Mouse (Mus musculus) layer of hippocampus, adult 9-11 months (tissue): ENCODE measurements around the gene Spag9.

ENCODE experiments used
- DNase-seq: peaks from one replicate; pipeline ENCODE4 v3.0.0; 2022

Gene Spag9

DNA sequence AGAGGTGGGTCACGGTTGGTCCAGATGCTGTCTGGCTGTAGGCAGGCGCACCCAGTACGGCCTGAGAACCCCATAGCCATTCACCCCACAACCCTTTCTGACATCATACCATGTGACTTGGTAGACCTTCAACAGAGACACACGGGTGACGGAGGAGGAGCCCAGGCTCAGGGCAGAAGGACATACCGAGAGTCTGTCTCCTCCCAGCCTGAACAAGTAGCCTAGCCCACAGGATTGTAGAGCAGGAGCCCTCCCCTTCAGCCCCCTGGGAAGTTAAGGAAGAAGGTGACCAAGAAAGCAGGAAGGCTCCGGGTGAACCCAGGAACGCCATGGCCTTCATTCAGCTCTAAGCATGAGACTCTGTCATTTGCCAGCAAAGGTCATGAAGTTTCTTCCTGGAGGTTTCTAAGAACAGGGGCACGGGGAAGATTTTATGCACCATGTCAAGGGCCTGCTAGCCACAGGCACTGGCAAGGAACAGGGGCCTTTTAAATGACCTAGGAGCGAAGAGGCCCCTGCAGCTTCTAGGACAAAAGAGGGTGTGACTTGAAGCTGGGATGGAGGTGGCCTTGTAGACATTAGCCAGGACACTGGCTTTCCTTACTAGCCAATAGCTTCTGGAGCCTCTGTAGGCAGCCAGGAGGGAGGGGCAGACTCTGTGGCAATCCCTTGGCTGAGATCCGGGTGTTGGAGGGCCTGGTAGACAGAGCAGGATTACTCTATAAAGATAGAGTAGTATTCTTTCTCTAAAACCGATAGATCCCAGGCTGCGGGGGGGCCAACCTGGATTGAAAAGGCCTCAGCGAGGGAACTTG is 163.4 kb downstream of the Spag9 start:
- DNase-seq = no peak

DNA sequence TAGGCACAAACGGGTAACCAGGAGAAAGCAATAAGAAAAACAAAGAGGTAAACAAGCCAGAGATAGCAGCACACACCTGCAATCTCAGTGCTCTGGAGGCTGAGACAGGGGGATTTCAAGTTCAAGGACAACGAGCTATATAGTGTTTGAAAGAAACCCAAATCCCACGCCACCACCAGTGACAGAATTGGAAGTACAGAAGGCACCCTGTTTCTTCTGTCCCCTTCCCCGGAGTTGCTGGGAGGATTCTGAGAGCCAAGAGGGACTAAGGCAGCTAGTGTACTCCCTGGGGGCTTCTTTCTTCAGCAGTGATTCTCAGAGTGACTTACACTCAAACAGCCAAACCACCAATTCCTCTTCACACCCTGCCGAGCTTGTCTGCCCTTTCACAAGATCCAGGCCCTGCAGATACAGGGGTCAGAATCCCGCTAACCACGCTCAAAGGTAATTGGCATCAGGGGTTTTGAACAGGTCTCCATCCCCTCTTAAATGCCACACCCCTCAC is 164.1 kb downstream of the Spag9 start:
- no peak for DNase-seq

DNA sequence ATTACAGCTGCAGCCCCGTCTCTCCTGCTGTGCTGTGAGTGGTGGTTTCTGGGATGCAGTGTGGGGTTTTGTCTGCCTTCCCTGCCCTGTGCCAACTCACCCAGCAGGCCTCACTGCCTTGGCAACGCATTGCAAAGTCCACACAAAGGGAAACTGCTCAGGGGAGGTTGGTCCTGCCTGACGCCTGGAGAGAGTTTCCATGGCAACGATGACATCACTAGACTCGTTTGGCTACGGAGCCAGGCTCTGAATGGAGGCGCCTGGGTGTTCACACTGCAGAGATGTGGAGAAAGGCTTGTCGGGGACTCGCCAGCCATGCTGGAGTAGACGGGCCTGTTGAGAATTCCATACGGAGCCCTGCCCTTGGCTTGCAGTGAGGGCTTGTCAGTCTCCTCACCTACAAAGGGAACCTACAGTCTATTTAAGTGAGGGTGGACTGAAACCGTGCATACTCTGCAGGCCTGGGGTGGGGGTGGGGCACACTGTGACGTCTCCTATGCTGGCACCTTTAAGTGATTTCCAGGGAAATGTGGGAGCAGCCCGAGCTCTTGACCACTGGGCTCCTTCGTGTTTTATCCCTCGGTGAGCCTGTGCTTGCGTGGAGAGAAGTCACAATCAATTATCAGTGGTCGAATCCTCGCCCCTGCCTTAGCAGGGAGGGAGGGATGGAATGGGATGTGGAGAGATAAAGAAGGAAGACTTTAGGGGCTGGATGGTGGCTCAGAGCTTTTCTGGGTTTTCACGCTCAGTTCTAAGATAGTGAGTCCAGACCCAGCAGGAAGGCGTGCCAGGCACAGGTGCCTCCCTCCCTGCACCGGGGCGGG is 164.8 kb downstream of the Spag9 start:
- DNase-seq = peak; percentile 98

DNA sequence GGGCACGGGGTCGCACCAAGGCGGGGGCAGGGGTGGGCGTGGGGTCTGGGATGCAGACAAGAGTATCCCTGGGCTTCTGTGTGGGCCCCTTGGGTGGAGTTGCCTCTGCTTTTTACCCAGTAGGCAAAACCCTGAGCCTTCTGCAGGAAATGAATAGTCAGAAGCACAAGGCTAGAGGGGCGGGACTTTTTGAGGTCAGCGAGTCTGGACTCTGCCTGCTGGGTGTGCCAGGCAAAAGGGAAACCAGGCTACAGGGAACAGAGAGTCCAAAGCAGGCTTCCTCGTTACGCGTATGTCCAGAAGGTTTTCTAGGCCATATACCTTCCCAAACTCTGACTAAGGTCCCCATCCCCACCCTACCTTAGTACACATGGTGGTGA is 165.4 kb downstream of the Spag9 start:
- peak; percentile 52 for DNase-seq

DNA sequence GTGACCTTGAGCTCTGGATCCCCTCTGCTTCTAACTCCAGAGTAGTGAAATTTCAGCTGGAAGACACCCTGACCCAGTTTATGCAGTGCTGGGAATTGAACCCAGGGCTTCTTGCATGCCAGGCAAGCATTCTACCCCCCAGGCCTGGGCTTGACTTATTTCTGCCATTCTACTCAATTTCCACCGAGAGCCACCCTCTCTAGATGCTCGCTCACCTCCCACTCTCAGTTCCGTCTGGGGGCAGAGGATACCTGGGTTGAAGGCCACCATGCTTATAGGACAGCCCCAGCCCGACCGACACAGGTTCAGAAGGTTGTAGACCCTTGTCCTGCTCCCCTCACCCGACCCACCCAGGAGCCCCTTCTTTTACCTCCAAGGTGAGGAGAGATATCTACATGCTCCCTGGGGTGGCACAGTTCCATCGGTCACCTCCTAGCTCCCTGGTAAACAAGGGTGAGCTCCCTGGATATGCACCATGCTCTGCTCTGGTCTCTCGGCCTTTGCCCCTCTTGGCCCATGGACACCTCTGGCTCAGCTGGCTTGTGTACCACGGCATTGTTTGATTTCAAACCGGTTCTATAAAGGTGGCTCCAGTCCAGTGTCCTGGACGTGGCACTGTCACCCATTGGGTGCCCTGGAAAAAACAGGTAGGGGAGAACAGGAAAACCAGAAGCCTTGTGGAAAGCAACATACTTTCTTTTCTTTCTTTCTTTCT is 166.1 kb downstream of the Spag9 start:
- DNase-seq = no peak

DNA sequence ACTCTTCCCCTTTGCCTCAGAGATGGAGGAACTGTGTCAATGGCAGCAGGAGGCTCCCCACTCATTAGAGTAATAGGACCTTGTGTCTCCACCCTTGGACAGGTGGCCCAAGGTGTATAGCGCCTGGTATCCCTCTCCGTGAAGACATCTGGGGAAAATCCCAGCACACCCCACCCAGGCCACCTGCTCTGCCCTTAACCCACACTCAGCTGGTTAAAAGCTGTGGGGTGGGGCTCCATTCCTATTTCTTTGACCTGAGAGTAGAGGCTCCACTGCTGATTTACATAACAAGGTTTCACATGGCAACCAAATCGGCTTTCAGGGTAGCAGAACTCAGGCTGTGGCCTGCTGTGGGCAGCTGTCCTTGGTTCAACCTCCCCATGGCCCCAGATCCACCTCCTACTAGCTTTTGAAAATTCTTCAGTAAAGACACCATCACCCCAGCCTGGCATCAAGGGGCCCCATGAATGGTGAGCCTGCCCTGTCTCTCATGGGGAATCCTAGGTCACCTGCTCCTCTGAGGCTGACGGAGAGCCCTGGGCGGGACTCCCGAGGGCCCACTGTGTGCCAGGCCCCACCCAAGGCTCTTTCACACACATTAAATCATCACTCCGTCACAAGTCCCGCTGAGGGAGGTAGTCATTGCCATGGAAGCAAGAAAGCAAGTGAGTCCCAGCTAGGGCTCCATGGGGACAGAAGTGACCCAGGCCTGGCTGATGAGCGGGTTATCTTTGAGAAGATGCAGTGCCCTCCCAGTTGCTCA is 167.3 kb downstream of the Spag9 start:
- no peak for DNase-seq

DNA sequence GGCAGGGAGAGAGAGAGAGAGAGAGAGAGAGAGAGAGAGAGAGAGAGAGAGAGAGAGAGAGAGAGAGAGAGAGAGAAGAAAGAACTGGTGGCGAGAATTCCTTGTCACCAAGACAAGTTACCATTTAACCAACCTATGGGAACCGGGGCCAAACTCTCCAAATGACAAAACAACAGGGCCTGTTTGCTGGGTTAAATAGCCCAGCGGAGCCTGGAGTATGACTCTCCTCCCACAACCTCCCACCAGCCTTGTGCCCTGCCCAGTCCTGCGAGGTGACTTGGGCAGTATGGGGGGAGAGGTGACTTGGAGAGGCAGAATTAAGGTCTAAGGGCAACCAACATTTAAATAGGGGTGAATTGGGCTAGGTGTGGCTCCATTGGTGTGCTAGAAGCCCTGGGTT is 169.9 kb downstream of the Spag9 start:
- DNase-seq = no peak

DNA sequence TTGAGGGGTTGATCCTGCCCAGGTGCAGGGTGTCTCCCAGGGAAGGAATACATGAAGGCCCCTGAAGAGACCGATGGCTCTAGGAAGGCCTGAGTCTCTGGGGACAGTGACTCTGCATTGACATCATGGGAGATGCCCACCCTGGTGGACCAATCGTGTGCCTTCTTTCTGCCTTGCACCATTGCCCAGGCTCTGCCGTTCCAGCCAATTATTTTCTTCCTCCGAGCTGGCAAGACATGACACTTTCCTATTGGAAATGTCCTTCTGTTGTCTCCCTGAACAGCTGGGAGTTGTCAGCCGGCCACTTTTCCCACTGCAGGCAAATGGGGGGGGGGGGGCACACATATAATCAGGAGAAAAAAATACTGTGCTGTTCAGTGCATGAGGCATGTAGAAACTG is 172.3 kb downstream of the Spag9 start:
- DNase-seq = no peak

DNA sequence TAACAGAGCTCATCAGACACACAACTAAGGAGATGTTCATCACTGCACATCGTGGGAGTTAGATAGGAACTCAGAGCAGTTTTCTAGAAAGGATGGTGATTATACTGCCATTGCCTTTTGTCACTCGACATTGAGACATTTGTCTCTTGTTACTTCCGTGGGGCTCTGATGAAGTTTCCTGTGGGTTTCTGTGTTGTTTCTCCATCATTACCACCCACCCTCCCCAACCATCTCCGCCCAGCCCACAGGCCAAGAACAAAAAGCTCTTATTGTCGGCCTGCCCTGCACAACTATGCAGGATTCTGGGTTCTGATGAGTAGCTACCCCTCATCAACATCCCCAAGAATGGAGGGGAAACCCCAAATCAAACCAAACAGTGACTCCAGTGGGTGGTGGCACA is 173.7 kb downstream of the Spag9 start:
- no peak for DNase-seq

DNA sequence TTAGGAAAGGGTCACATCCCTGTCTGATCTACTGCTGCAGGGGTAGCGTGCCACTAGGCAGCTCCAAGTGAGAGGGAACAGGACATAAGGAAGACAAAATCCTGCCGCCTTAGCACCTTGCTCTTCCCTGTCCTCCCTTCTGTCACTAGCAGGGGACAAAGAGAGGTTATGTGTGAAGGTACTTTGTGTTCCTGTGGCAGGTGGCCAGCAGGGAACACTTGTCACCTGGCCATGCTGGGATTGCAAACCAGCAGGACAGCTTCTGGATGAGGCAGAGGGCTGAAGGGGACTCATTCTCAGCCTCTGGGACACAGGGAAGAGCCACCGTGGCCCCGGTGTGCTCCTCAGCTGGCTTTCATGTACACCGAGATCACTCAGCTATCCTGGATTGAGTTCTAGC is 175.8 kb downstream of the Spag9 start:
- no peak for DNase-seq

DNA sequence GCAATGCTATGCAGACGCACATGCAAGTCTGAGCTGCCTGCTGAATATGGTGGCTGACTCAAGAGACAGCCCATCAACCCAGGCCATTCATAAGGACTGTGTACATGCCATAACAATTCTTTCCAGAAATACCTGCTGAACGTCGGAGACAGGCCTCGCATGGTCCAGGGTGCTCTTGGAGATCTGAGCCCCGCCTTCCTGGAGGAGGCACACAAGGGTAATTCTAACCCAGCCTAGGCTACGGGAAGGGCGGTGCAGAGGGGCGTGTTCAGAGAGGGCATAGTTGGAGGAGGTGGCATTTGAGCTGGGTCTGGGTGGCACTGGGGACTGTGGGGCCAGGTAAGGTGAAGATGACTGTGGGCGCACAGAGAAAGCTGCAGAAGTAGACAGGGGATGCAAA is 176.3 kb downstream of the Spag9 start:
- no peak for DNase-seq

DNA sequence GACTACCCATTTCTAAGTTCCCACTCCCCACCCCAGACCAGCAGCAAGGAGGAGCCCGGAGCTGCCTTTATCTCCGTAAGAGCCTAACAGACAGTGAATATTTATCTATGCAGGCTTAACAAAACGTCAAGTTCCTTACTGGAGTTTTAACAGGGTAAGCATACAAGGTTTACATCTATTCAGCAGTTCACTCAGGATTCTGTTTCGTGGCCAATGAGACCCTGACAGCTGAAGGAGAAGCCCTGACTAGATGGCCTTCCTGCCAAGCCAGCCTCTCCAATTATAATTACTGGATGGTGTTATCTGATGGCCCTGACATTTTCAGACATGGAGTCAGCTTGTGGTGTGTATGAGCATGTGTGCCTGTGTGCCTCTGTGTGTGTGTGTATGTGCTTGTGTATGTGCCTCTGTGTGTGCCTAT is 177.8 kb downstream of the Spag9 start:
- DNase-seq = no peak

DNA sequence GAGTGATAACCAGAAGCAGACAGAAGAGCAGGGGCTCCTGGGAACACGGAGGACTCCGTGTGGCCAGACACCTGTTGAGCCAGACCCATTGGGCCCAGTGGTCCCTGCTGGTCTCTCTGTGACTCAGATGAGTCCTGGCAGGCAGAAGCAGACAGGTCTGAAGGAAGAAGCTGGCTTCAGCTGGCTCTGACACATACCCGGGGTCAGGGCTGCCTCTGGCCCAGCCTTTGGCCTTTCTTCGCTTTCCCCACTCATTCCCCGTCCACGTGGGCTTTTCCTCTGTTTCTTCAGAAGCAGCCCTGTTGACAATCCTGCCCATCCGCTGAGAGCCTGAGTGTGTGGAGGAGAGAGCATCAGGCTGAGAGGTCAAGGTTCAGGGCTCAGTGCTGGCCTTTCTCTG is 179.4 kb downstream of the Spag9 start:
- DNase-seq = no peak
